Mouse (Mus musculus) limb, embryonic 11.5 days (tissue): Measurements from ENCODE around the gene Lrrc7. TPM values are rescaled to one million over a fixed set of nuclear protein-coding genes. Genes with fewer than 3 reads are reported as not detected.

Experiments
- ATAC-seq: fragments of 200-750 bp; cut with Nextera tagmentation; 2 replicates; pipeline ENCODE4 v1.8.0; 2017; ENCODE audit warnings: low read depth; ENCODE audit not compliant: insufficient number of reproducible peaks, low FRiP score, low TSS enrichment
- DNase-seq: peaks from one replicate; pipeline ENCODE4 v3.0.0-alpha.2; 2015; ENCODE audit warnings: low spot score
- H3K27ac ChIP-seq: fragments of 300-500 bp; sonication (generic); replicated peaks from 2 replicates; pipeline ENCODE4 v1.5.1; 2014; ENCODE audit warnings: low read depth, mild to moderate bottlenecking, low read length
- H3K27me3 ChIP-seq: fragments of 300-500 bp; sonication (generic); 2 replicates; pipeline ENCODE4 v1.6.1; 2014; ENCODE audit warnings: mild to moderate bottlenecking, low read length, mixed read lengths; ENCODE audit not compliant: control insufficient read depth, insufficient read depth
- H3K36me3 ChIP-seq: fragments of 300-500 bp; sonication (generic); 2 replicates; pipeline ENCODE4 v1.6.1; 2014; ENCODE audit warnings: mild to moderate bottlenecking, low read length, moderate library complexity, mixed read lengths; ENCODE audit not compliant: control insufficient read depth, insufficient read depth
- H3K4me1 ChIP-seq: fragments of 300-500 bp; sonication (generic); 2 replicates; pipeline ENCODE4 v1.6.1; 2014; ENCODE audit warnings: low read length, mixed read lengths; ENCODE audit not compliant: control insufficient read depth, insufficient read depth
- H3K4me2 ChIP-seq: fragments of 300-500 bp; sonication (generic); 2 replicates; pipeline ENCODE4 v1.6.1; 2014; ENCODE audit warnings: low read depth, mild to moderate bottlenecking, moderate library complexity; ENCODE audit not compliant: severe bottlenecking
- H3K4me3 ChIP-seq: fragments of 300-500 bp; sonication (generic); 2 replicates; pipeline ENCODE4 v1.5.1; 2014; ENCODE audit warnings: low read depth, low read length
- H3K9ac ChIP-seq: fragments of 300-500 bp; sonication (generic); 2 replicates; pipeline ENCODE4 v1.6.1; 2014; ENCODE audit warnings: mild to moderate bottlenecking, low read length
- H3K9me3 ChIP-seq: fragments of 300-500 bp; sonication (generic); 2 replicates; pipeline ENCODE4 v1.6.1; 2016; ENCODE audit warnings: low read length; ENCODE audit not compliant: control insufficient read depth
- WGBS: fragments of 180-500 bp; shearing (Covaris S2); extraction: QIAGEN DNeasy Blood & Tissue Kit; methylation state at CpG from one replicate; pipeline ENCODE4 v1.1.7; 2014; 5-methylcytosine and 5-hydroxymethylcytosine counted together
- polyA plus RNA-seq: library from polyadenylated mRNA; unstranded; fragments of >200 nt; fragmentation: Nextera tagmentation; extraction: Ambion mirVana; gene quantifications from 2 replicates; pipeline ENCODE4 v1.2.1, GENCODE M21; 2014

Lrrc7 gene
- polyA plus RNA-seq, 1 experiment from 2014 or later: 0.27 TPM

GRCm38 (mm10) chr3:158174880-158175735, 386.9 kb downstream of the Lrrc7 start:
- Histone ChIP-seq H3K36me3 (no peaks in the 10 kb centered on the region), H3K9ac (no peak overlapping the region), H3K27me3 (no peaks in the 10 kb centered on the region), H3K4me1 (no peaks in the 10 kb centered on the region), H3K4me2 (no peak overlapping the region), H3K9me3 (no peaks in the 10 kb centered on the region), H3K4me3 (no peak overlapping the region), H3K27ac (no peak overlapping the region)
- DNase-seq (no peak), ATAC-seq (no peak)
- WGBS: 76% methylated on average over 10 of the region's 10 CpGs

GRCm38 (mm10) chr3:158169180-158169579, 392.8 kb downstream of the Lrrc7 start:
- Histone ChIP-seq H3K4me1 (no peaks in the 10 kb centered on the region), H3K27ac (no peak overlapping the region), H3K27me3 (no peaks in the 10 kb centered on the region), H3K4me2 (no peak overlapping the region), H3K9me3 (no peaks in the 10 kb centered on the region), H3K36me3 (no peaks in the 10 kb centered on the region), H3K4me3 (no peak overlapping the region), H3K9ac (no peak overlapping the region)
- 96% methylated on average over 8 of the region's 8 CpGs for WGBS
- no peak for DNase-seq
- ATAC-seq: no peak

GRCm38 (mm10) chr3:158168454-158168853, 393.6 kb downstream of the Lrrc7 start:
- Histone ChIP-seq H3K9ac (no peak overlapping the region), H3K4me2 (no peak overlapping the region), H3K36me3 (no peaks in the 10 kb centered on the region), H3K27ac (no peak overlapping the region), H3K9me3 (no peaks in the 10 kb centered on the region), H3K4me1 (no peaks in the 10 kb centered on the region), H3K27me3 (no peaks in the 10 kb centered on the region), H3K4me3 (no peak overlapping the region)
- no peak for ATAC-seq
- 93% methylated on average over 4 of the region's 4 CpGs for WGBS
- DNase-seq: no peak

DNA sequence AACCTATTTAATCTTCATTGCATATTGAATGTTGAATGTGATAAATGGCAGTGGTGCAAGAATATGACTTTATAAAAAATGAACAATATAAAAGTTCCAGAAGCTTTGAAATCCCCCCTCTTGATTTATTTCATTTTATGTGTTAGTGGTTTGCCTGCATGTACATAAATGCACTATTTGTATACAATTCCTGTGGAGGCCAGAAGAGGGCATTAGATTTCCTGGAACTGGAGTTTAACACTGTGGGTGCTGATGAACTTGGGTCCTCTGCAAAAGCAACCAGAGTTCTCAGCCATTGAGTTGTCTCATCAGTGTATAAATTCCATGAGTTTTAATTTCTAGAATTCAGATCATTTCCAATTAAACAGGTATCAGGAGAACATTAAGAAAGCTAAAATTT, 397.0 kb downstream of the Lrrc7 start:
- no peak for DNase-seq
- no peaks in the 10 kb centered on the region for H3K4me1 ChIP-seq
- H3K9ac ChIP-seq: no peak overlapping the region
- no peaks in the 10 kb centered on the region for H3K36me3 ChIP-seq
- no peak overlapping the region for H3K4me3 ChIP-seq
- H3K4me2 ChIP-seq: no peak overlapping the region
- no peak for ATAC-seq
- no peak overlapping the region for H3K27ac ChIP-seq
- no peaks in the 10 kb centered on the region for H3K9me3 ChIP-seq
- no peaks in the 10 kb centered on the region for H3K27me3 ChIP-seq

DNA sequence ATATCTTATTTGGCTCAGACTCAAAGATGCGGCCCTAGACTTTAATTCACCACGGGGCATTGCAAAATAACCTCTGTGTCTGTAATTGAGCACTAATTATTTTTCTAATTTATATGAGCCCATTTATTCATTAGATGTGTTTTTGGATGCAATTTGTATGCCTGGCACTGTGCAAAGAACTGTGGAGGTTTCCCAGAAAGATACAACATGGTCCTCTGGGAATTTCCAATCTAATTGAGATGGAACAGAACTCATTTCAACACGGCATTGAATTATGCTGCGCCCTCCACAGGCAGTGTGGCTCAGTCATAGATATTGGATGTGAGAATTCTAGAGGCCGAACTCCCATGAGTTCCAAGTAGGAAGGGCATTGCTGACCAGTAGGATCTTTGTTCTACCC, 397.6 kb downstream of the Lrrc7 start:
- 86% methylated on average over 5 of the region's 5 CpGs for WGBS

GRCm38 (mm10) chr3:158163127-158163526, 398.9 kb downstream of the Lrrc7 start:
- H3K27ac ChIP-seq: no peak overlapping the region
- H3K4me2 ChIP-seq: no peak overlapping the region
- 77% methylated on average over 4 of the region's 4 CpGs for WGBS

More for the DNA sequence above, 397.6 kb downstream of the Lrrc7 start:
- H3K4me1 ChIP-seq: no peaks in the 10 kb centered on the region
- no peak overlapping the region for H3K9ac ChIP-seq
- H3K36me3 ChIP-seq: no peaks in the 10 kb centered on the region
- no peak for ATAC-seq
- no peaks in the 10 kb centered on the region for H3K9me3 ChIP-seq
- H3K27me3 ChIP-seq: no peaks in the 10 kb centered on the region
- H3K4me2 ChIP-seq: no peak overlapping the region
- no peak overlapping the region for H3K27ac ChIP-seq
- no peak overlapping the region for H3K4me3 ChIP-seq
- DNase-seq: no peak

GRCm38 (mm10) chr3:158161924-158162490, 400.0 kb downstream of the Lrrc7 start:
- Histone ChIP-seq H3K27me3 (no peaks in the 10 kb centered on the region), H3K4me1 (no peaks in the 10 kb centered on the region), H3K9ac (no peak overlapping the region), H3K4me3 (no peak overlapping the region), H3K27ac (no peak overlapping the region), H3K4me2 (no peak overlapping the region), H3K9me3 (no peaks in the 10 kb centered on the region), H3K36me3 (no peaks in the 10 kb centered on the region)
- WGBS: 89% methylated on average over 1 of the region's 1 CpGs
- DNase-seq (no peak), ATAC-seq (no peak)

More at GRCm38 (mm10) chr3:158163127-158163526, 398.9 kb downstream of the Lrrc7 start:
- DNase-seq (no peak), ATAC-seq (no peak)
- H3K27me3 ChIP-seq: no peaks in the 10 kb centered on the region
- no peaks in the 10 kb centered on the region for H3K9me3 ChIP-seq
- no peak overlapping the region for H3K4me3 ChIP-seq
- H3K9ac ChIP-seq: no peak overlapping the region
- no peaks in the 10 kb centered on the region for H3K4me1 ChIP-seq
- no peaks in the 10 kb centered on the region for H3K36me3 ChIP-seq

- Histone ChIP-seq H3K27me3 (no peaks in the 10 kb centered on the region), H3K4me2 (no peak overlapping the region), H3K4me3 (no peak overlapping the region), H3K9me3 (no peaks in the 10 kb centered on the region), H3K4me1 (no peaks in the 10 kb centered on the region), H3K36me3 (no peaks in the 10 kb centered on the region), H3K27ac (no peak overlapping the region), H3K9ac (no peak overlapping the region)
- WGBS: 84% methylated on average over 3 of the region's 3 CpGs
- DNase-seq: no peak
- no peak for ATAC-seq
Observed at GRCm38 (mm10) chr3:158155515-158156286, 406.3 kb downstream of the Lrrc7 start.
